Mouse (Mus musculus) spleen, adult 12 weeks (tissue): ENCODE results near the gene Slc29a3.
"Not testable (repeated sequence)": the region's sequence is repeated elsewhere in the genome, so short reads cannot be mapped to it uniquely, and the experiment has no call there.

Experiments
- DNase-seq: peaks from one replicate; pipeline ENCODE4 v3.0.0; 2022; ENCODE audit warnings: low spot score

Gene Slc29a3

DNA sequence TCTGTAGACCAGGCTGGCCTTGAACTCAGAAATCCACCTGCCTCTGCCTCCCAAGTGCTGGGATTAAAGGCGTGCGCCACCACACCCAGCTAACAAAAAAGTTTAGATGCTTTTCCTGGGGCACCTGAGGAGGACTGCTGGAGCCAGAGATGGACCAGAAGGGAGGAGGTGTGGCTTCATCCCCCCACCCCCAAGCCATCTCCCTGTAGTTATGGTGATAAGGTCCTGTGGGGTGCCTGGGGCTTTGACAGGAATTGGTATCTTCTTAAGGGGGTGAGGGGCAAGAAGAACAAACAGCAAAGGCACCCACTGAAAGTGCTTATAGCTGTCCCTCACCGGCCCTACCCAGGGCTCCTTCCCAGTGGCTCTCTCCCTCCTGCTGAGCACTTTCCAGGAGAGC is 25.7 kb downstream of the Slc29a3 start:
- no peak for DNase-seq

GRCm38 (mm10) chr10:60724496-60724895 is 28.1 kb downstream of the Slc29a3 start:
- no peak for DNase-seq

GRCm38 (mm10) chr10:60723345-60723744 is 29.2 kb downstream of the Slc29a3 start:
- DNase-seq, result no peak

GRCm38 (mm10) chr10:60721640-60722039 is 31.0 kb downstream of the Slc29a3 start:
- no peak for DNase-seq

DNA sequence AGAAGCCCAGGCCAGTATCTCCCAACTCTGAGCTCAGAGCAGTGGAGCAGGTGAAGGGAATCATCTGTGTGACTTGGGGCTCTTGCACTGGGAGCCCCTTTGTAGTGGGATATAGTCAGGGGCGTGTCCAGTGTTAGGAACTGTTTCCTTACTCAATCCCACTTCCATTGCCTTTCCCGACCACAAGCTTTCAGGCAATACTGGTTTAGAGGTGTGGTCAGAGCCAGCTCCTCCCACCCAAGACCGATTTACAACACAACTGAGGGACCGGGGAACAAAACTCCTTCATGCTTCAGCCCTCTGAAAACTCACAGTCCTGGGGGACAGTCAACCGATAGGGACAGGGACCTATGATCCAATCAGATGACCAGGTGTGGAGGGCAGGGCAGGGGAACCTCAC is 32.1 kb downstream of the Slc29a3 start:
- no peak for DNase-seq

DNA sequence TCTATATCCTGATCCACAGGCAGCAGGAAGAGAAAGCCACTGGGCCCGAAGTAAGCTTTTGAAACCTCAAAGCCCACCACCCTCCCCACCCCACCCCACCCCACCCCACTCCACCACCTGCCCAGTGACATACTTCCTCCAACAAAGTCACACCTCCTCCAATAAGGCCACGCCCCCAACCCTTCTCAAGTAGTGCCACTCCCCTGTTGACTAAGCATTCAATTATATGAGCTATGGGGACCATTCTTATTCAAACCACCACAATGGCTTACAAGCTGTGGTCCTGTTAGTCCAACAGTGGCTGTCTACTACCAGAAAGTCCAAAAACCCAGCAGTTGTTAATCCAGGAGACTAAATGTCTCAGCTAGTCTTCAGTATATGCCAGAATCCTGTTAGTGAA is 34.1 kb downstream of the Slc29a3 start:
- no peak for DNase-seq

DNA sequence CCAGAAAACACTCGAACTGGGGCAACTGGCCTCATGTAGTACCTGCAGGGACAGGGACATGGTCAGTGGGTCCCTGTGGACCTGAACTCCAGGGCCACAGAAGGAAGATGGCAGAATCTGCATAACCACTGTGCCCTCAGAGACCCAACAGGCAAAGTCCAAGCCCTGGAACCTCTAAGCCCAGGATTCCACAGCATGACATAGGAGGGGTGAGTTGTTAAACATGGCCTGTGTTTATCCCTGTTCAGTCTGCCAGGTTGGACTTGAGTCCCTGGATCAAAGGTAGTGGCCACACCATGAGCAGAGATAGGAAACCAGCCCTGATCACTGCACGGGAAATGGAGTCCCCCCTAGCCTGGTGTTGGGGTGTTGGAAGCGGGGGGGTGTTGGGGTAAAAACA is 36.1 kb downstream of the Slc29a3 start:
- no peak for DNase-seq

DNA sequence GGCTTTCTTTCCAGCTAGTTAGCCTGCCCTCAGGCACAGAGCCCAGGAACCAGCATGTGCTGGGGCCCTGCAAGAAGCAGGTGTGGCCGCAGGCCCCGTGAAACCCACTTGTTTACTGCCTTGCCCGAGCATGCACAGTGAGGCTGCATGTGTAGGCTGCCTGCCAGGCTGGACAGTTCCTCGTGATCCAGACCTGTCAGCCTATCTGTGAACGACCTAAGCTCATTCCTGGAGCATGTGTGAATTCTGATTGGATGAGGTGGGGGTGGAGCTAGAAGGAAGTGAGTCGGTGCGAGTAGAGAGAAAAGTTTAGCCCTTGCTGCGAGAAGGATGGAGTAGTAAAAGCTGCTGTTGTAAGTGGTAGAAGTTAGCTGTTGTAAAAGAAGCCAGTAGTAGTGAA is 40.3 kb downstream of the Slc29a3 start:
- DNase-seq, result not testable (repeated sequence)

- no peak for DNase-seq
Measured at GRCm38 (mm10) chr10:60708837-60709236, 43.8 kb downstream of the Slc29a3 start.

GRCm38 (mm10) chr10:60706268-60706667 is 46.3 kb downstream of the Slc29a3 start:
- DNase-seq, result no peak

DNA sequence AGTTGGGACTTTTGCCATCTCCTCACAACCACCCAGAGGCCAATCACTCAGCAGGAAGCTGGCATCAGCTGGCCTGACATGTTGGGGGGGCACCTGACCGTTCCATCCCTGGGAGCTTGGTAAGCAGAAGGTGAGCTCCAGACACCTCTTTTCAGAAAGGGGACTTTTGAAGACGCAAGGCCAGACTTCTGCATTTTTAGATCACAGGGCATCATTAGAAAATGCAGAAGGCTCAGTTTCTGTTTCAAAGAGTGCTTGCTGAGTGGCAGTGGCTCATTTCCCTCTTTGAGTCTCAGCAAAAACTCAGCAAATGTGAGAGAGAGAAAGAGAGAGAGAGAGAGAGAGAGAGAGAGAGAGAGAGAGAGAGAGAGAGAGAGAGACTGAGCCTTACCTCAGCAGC is 47.5 kb downstream of the Slc29a3 start:
- no peak for DNase-seq

- peak; percentile 28 for DNase-seq
Measured at GRCm38 (mm10) chr10:60697775-60698174, 54.8 kb downstream of the Slc29a3 start.

DNA sequence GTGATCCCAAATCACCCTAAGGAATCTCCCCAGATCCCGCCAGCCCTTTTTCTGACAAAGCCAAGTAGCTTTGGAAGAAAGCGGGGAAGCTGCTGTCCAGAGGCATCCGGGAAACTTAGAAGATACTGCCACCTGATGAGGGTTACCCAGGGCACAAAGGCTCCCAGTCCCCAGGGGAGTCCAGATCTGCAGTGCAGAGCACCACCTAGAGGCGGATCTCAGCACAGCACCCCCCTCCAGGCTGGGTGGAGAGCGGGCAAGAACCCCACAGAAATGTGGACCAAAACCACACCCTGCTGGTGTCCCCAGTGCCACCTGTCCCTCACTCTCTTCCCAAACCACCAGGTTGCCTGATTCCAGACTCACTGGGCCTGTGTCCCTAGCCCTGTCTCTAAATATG is 55.6 kb downstream of the Slc29a3 start:
- DNase-seq, result peak; percentile 63

- DNase-seq, result no peak
Measured at GRCm38 (mm10) chr10:60696390-60696789, 56.2 kb downstream of the Slc29a3 start, which contains the start of gene Cdh23. Gene Cdh23 (minus strand): TSS chr10:60696490.

GRCm38 (mm10) chr10:60691671-60692390 is 60.8 kb downstream of the Slc29a3 start:
- DNase-seq, result no peak

DNA sequence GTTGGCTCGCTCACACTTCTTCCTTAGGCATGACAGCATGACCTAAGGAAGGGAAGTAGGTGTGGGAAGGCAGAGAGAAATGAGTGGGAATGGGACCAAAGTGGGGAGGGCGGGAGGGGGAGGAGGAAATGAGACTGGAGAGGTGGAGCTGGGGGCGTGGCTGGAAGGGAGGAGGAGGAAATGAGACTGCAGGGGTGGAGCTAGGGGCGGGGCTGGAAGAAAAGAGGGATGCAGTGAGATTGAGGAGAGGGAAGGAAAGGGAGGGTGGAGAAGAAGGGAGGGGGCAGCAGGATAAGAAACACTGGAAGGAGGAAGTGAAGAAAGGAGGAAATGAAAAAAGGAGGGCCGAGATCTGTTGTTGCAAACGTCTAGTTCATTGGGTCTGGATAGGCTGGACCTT is 61.6 kb downstream of the Slc29a3 start:
- DNase-seq, result no peak

DNA sequence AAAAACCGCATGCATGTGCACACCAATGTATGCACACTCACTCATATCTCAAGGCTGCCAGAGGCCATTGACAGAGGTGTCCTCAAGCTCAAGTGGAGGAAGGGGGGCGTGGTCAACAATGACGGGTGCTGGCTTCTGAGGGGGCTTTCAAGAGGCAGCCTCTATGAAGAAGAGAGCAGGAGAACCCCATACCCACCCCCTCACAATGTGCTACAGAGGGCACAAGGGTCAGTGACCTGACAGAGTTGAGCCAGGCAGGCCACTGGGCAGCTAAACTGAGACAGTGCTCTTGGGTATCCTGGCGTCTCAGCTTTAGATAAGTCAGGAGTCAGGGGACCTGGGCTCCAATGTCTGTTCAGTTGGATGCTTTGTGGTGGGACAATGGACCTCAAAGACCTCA is 63.2 kb downstream of the Slc29a3 start:
- no peak for DNase-seq

DNA sequence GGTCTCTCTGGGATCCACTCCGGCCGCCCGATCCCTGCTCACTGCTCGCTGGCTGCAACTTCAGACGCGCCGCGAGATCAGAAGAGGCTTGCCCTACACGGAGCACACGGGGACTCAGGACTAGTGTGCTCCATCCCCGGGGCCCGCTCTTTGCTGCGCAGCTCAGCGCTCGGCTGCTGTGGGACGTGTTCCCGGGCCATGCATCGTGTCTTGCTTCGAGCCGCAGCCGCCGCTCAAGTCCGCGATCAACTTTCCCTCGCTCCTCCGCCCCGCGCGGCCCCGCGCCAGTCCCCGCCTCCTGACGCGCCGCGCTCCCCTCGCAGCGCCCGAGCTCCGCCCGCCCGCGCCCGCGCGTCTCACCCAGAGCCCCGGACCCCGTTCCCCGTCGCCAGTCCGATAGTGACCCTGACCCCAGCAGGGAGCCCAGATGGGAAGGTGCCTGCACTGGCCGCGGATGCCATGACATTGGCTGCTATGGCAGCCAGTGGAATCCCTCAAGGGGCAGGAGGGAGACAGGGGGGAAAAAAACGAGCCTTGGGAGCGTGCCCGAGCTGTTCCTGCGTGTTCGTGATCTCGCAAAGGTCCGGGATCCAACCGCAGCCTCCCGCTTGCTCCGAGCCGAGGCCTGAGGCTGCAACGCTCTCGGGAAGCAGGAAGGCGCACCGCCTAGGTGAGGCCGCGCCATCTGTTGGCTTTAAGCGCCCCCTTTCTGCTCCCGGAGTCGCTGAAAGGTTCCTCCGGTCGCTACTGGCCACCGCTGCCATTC is 65.4 kb downstream of the Slc29a3 start:
- no peak for DNase-seq

GRCm38 (mm10) chr10:60686641-60686975 is 66.0 kb downstream of the Slc29a3 start:
- no peak for DNase-seq

DNA sequence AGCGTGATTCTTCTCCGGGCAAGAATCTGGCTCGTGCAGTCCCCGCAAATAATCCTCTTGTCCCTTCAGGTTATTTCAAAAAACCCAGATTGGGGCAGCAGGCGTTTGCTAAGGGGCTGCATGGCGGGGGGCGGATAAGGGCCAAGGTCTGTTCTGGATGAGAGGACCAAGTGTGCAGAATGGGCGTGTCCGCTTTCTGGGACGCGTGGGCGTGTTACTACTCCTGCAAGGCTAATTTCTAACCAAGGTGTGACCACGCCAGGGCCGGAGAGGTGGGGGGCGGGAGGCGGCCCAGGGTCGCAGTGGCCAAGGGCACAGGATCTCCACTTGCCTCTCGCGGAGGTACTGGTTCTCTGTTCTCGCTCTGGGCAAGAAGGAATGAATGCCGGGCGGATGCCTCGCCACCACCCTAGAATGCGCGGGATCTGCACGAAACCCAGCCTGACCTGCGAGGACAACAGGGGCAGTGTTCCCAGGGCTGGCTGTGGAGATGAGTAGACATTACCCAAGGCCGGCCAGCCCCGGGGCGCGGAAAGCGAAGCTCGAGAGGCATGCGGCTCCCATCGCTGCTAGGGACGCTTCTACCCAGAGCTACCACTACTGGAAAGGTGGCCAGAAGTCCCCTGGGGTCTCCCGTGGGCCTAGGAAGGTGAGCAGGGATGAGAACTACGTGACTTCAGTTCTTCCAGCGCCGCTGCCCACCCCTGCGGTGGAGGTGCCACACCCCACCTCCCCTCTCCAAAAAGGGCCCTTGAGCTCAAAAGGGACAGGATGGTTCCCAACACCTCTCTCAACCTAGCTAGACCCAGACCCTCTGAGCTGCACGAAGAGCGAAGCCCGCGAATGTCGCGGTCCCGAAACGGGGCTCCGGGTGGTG is 66.6 kb downstream of the Slc29a3 start:
- DNase-seq, result no peak

DNA sequence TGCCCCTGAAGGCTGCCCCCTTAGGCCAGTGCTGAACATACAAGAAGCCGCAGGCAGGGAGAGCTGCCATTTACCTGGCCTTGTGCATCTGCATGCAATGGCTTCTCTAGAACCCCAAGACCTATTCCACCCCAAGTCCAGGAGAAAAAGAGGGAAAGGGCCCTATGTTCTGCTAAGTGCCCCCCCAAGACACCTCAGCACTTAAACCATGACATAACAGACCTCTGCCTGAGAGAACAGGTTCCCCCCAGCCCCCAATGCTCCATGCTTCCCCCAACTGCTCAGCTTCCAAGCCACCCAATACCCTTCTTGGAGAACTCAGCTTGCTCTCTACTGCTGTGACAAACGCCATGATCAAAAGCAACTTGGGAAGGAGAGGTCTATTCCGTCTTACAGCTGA is 73.7 kb downstream of the Slc29a3 start:
- no peak for DNase-seq

DNA sequence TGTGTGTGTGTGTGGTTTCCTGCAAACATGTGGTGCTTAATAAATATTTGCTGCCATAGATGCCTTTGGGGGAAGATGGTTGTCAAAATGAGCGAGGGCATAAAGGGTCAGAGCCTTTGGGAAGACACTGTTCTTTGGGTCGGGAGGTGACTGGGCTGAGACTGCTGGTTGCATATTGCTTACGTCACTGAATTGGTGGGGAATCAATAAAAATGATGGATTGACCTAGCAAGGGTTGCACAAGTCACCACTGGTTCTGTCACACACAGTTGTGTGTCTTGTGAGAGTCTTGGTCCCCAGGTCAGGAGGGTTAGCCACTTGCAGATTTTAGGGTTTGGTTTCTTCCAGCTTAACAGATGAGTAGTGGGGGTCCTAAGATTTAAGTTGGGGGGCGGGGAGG is 75.3 kb downstream of the Slc29a3 start:
- DNase-seq, result no peak

DNA sequence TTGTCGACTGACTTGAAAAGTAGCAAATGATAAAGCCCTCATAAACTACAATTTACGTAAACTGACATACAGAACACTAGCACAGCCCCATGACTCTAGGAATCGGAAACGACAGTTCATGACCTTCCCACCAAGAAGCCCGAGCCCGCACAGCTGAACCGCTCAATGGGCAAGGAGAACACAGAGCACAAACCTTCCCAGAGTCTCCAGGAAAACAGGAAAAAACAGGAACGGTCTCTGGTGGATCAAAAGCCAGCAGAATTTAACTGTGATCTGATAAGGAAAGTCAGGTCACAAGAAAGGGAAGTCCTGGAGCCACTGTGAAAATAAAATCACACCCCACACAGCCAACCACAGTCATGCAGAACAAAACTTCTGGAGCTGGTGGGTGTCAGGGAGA is 82.4 kb downstream of the Slc29a3 start:
- DNase-seq, result no peak
